Mouse (Mus musculus) embryonic facial prominence, embryonic 12.5 days (tissue): ENCODE measurements at regions not wholly inside any gene's neighbourhood (a gene's known extent, or its start where the extent isn't known, plus 50 kb on each side); places are given as distances from the start of the nearest gene placed in this dataset.

Experiments
- ATAC-seq: fragments of 200-750 bp; cut with Nextera tagmentation; 2 replicates; pipeline ENCODE4 v1.8.0; 2017; ENCODE audit not compliant: insufficient number of reproducible peaks, insufficient read depth, low FRiP score, low TSS enrichment
- H3K27ac ChIP-seq: fragments of 300-500 bp; sonication (generic); 2 replicates; pipeline ENCODE4 v1.5.1; 2016; ENCODE audit warnings: mild to moderate bottlenecking
- H3K27me3 ChIP-seq: fragments of 300-500 bp; sonication (generic); 2 replicates; pipeline ENCODE4 v1.6.1; 2016; ENCODE audit warnings: mild to moderate bottlenecking, moderate library complexity
- H3K36me3 ChIP-seq: fragments of 300-500 bp; sonication (generic); 2 replicates; pipeline ENCODE4 v1.6.1; 2016; ENCODE audit warnings: mild to moderate bottlenecking
- H3K4me1 ChIP-seq: fragments of 300-500 bp; sonication (generic); 2 replicates; pipeline ENCODE4 v1.6.1; 2016
- H3K4me2 ChIP-seq: fragments of 300-500 bp; sonication (generic); replicated peaks from 2 replicates; pipeline ENCODE4 v1.6.1; 2016; ENCODE audit warnings: mild to moderate bottlenecking, moderate library complexity
- H3K4me3 ChIP-seq: fragments of 300-500 bp; sonication (generic); 2 replicates; pipeline ENCODE4 v1.5.1; 2016; ENCODE audit warnings: mild to moderate bottlenecking
- H3K9ac ChIP-seq: fragments of 300-500 bp; sonication (generic); 2 replicates; pipeline ENCODE4 v1.6.1; 2016; ENCODE audit warnings: mild to moderate bottlenecking, moderate library complexity
- H3K9me3 ChIP-seq: fragments of 300-500 bp; sonication (generic); 2 replicates; pipeline ENCODE4 v1.6.1; 2016; ENCODE audit warnings: mild to moderate bottlenecking, moderate library complexity
- WGBS: fragments of 180-500 bp; shearing (Covaris S2); methylation state at CpG from one replicate; pipeline ENCODE4 v1.1.7; 2016; 5-methylcytosine and 5-hydroxymethylcytosine counted together

- 89% methylated on average over 3 of the region's 3 CpGs for WGBS
- no peak for ATAC-seq
Observed at GRCm38 (mm10) chr5:133598105-133598504, 501.4 kb upstream of the Castor2 start.

GRCm38 (mm10) chr5:133586492-133586891, 513.0 kb upstream of the Castor2 start:
- no peaks in the 10 kb centered on the region for H3K36me3 ChIP-seq
- no peaks in the 10 kb centered on the region for H3K4me1 ChIP-seq
- 0 out of 2 replicates have a peak, but pooled peaks cover 2% of the 10 kb centered on the region for H3K9me3 ChIP-seq
- no peaks in the 10 kb centered on the region for H3K27me3 ChIP-seq
- H3K9ac ChIP-seq: no peak overlapping the region
- H3K4me2 ChIP-seq: no peak overlapping the region
- H3K27ac ChIP-seq: no peak overlapping the region
- H3K4me3 ChIP-seq: no peak overlapping the region
- no peak for ATAC-seq

More at GRCm38 (mm10) chr5:133598105-133598504, 501.4 kb upstream of the Castor2 start:
- no peak overlapping the region for H3K27ac ChIP-seq
- no peaks in the 10 kb centered on the region for H3K36me3 ChIP-seq
- H3K4me3 ChIP-seq: no peak overlapping the region
- H3K4me1 ChIP-seq: no peaks in the 10 kb centered on the region
- no peaks in the 10 kb centered on the region; the same call in 1 of the 2 replicates for H3K9me3 ChIP-seq
- H3K27me3 ChIP-seq: no peaks in the 10 kb centered on the region
- H3K4me2 ChIP-seq: no peak overlapping the region
- H3K9ac ChIP-seq: no peak overlapping the region

- 24% methylated on average over 3 of the region's 3 CpGs for WGBS
- H3K27ac ChIP-seq: no peak overlapping the region
- H3K27me3 ChIP-seq: no peaks in the 10 kb centered on the region
- no peaks in the 10 kb centered on the region for H3K36me3 ChIP-seq
- H3K9me3 ChIP-seq: 0 out of 2 replicates have a peak, but pooled peaks cover 2% of the 10 kb centered on the region
- H3K4me2 ChIP-seq: no peak overlapping the region
- no peak for ATAC-seq
- H3K9ac ChIP-seq: no peak overlapping the region
- H3K4me3 ChIP-seq: no peak overlapping the region
- H3K4me1 ChIP-seq: no peaks in the 10 kb centered on the region
Observed at GRCm38 (mm10) chr5:133585181-133585580, 514.3 kb upstream of the Castor2 start.

GRCm38 (mm10) chr5:133576595-133576994, 522.9 kb upstream of the Castor2 start:
- no peak overlapping the region for H3K9ac ChIP-seq
- H3K9me3 ChIP-seq: no peaks in the 10 kb centered on the region
- H3K4me3 ChIP-seq: no peak overlapping the region
- 57% methylated on average over 6 of the region's 6 CpGs for WGBS
- H3K4me1 ChIP-seq: no peaks in the 10 kb centered on the region
- no peak overlapping the region for H3K4me2 ChIP-seq
- H3K27ac ChIP-seq: no peak overlapping the region
- no peaks in the 10 kb centered on the region for H3K27me3 ChIP-seq
- H3K36me3 ChIP-seq: no peaks in the 10 kb centered on the region
- no peak for ATAC-seq

GRCm38 (mm10) chr5:133569096-133569495, 530.4 kb upstream of the Castor2 start:
- no peak overlapping the region for H3K27ac ChIP-seq
- no peak overlapping the region for H3K4me3 ChIP-seq
- H3K4me1 ChIP-seq: no peaks in the 10 kb centered on the region
- ATAC-seq: no peak
- no peaks in the 10 kb centered on the region for H3K9me3 ChIP-seq
- H3K9ac ChIP-seq: no peak overlapping the region
- 80% methylated on average over 2 of the region's 2 CpGs for WGBS
- no peak overlapping the region for H3K4me2 ChIP-seq
- no peaks in the 10 kb centered on the region for H3K36me3 ChIP-seq
- H3K27me3 ChIP-seq: no peaks in the 10 kb centered on the region

- Histone ChIP-seq H3K4me2 (no peak overlapping the region), H3K4me1 (no peaks in the 10 kb centered on the region), H3K4me3 (no peak overlapping the region), H3K27me3 (no peaks in the 10 kb centered on the region), H3K9ac (no peak overlapping the region), H3K9me3 (no peaks in the 10 kb centered on the region), H3K27ac (no peak overlapping the region), H3K36me3 (no peaks in the 10 kb centered on the region)
- WGBS: 75% methylated on average over 4 of the region's 4 CpGs
- no peak for ATAC-seq
Observed at GRCm38 (mm10) chr5:133566506-133566905, 533.0 kb upstream of the Castor2 start.

- WGBS: 84% methylated on average over 7 of the region's 7 CpGs
- Histone ChIP-seq H3K27me3 (no peaks in the 10 kb centered on the region), H3K9ac (no peak overlapping the region), H3K4me3 (no peak overlapping the region), H3K9me3 (no peaks in the 10 kb centered on the region), H3K36me3 (no peaks in the 10 kb centered on the region), H3K27ac (no peak overlapping the region), H3K4me1 (no peaks in the 10 kb centered on the region), H3K4me2 (no peak overlapping the region)
- ATAC-seq: no peak
Observed at GRCm38 (mm10) chr5:133550657-133551056, 548.9 kb upstream of the Castor2 start.

GRCm38 (mm10) chr5:133542217-133542616, 557.3 kb upstream of the Castor2 start:
- H3K4me1 ChIP-seq: no peaks in the 10 kb centered on the region
- 0 out of 2 replicates have a peak, but pooled peaks cover 4% of the 10 kb centered on the region for H3K9me3 ChIP-seq
- no peak for ATAC-seq

GRCm38 (mm10) chr5:133532678-133533077, 566.8 kb upstream of the Castor2 start:
- H3K4me1 ChIP-seq: no peaks in the 10 kb centered on the region
- no peaks in the 10 kb centered on the region for H3K36me3 ChIP-seq
- no peaks in the 10 kb centered on the region for H3K9me3 ChIP-seq
- no peak for ATAC-seq
- no peak overlapping the region for H3K9ac ChIP-seq
- H3K4me2 ChIP-seq: no peak overlapping the region
- H3K27me3 ChIP-seq: no peaks in the 10 kb centered on the region
- no peak overlapping the region for H3K27ac ChIP-seq
- no peak overlapping the region for H3K4me3 ChIP-seq

More at GRCm38 (mm10) chr5:133542217-133542616, 557.3 kb upstream of the Castor2 start:
- Histone ChIP-seq H3K4me3 (no peak overlapping the region), H3K9ac (no peak overlapping the region), H3K27me3 (no peaks in the 10 kb centered on the region), H3K27ac (no peak overlapping the region), H3K4me2 (no peak overlapping the region), H3K36me3 (no peaks in the 10 kb centered on the region)

GRCm38 (mm10) chr5:133505661-133506060, 593.9 kb upstream of the Castor2 start:
- Histone ChIP-seq H3K9ac (no peak overlapping the region), H3K27ac (no peak overlapping the region), H3K27me3 (no peaks in the 10 kb centered on the region), H3K4me2 (no peak overlapping the region), H3K4me1 (peaks cover 6% of the 10 kb centered on the region; the same call in 1 of the 2 replicates), H3K4me3 (no peak overlapping the region), H3K36me3 (no peaks in the 10 kb centered on the region), H3K9me3 (no peaks in the 10 kb centered on the region)
- no peak for ATAC-seq
- 24% methylated on average over 2 of the region's 2 CpGs for WGBS

- no peaks in the 10 kb centered on the region for H3K36me3 ChIP-seq
- H3K27ac ChIP-seq: no peak overlapping the region
- 0 out of 2 replicates have a peak, but pooled peaks cover 5% of the 10 kb centered on the region for H3K27me3 ChIP-seq
- peaks cover 8% of the 10 kb centered on the region; the same call in 1 of the 2 replicates for H3K4me1 ChIP-seq
- WGBS: 41% methylated on average over 5 of the region's 5 CpGs
- no peak overlapping the region for H3K4me3 ChIP-seq
- ATAC-seq: no peak
- H3K4me2 ChIP-seq: no peak overlapping the region
- no peaks in the 10 kb centered on the region for H3K9me3 ChIP-seq
- H3K9ac ChIP-seq: no peak overlapping the region
Observed at GRCm38 (mm10) chr5:133487806-133488290, 611.7 kb upstream of the Castor2 start.

- Histone ChIP-seq H3K27me3 (0 out of 2 replicates have a peak, but pooled peaks cover 3% of the 10 kb centered on the region), H3K4me1 (peaks cover 16% of the 10 kb centered on the region; the same call in 1 of the 2 replicates), H3K9me3 (no peaks in the 10 kb centered on the region), H3K27ac (peak overlapping the region; percentile 58), H3K36me3 (no peaks in the 10 kb centered on the region), H3K4me3 (no peak overlapping the region), H3K4me2 (peak overlapping the region; percentile 11), H3K9ac (no peak overlapping the region)
- WGBS: 18% methylated on average over 14 of the region's 14 CpGs
- peak; percentile 22; the same call in 1 of the 2 replicates for ATAC-seq
Observed at GRCm38 (mm10) chr5:133482291-133483086, 617.0 kb upstream of the Castor2 start.
